ENCODE assay signal across 20 mouse cellular contexts in genomic region chr17:85926044-85926443, GRCm38 (mm10).
DNase-seq lines count a peak whose midpoint lies in the region; ATAC-seq and TF ChIP-seq lines count a peak whose summit lies in the region.
"Had no signal": no experiment of that assay in that cellular context is flagged by ENCODE, and none has a peak within 500 bp of the region (broad histone marks: within the 10 kb centered on the region; RNA-seq: fewer than 3 reads in every experiment).

No protein-coding gene starts in this region.

- H3K79me2 ChIP-seq in CH12.LX (replicated peaks; ENCODE audit: control insufficient read depth, extremely low read depth, insufficient read depth, poor library complexity, severe bottlenecking), result no peaks in the 10 kb centered on the region

- H3K27ac ChIP-seq in CH12.LX (ENCODE audit: insufficient read depth, low read depth) (no peak overlapping the region), ES-E14 (ENCODE audit: insufficient read depth, low read depth, low read length, poor library complexity, severe bottlenecking) (no peak overlapping the region)
- H3K27ac ChIP-seq in midbrain, embryonic 16.5 days (ENCODE audit: low read length), result no peak overlapping the region

- dilution Hi-C loops in CH12.LX (cut with MboI; ENCODE audit: extremely low pct_ligation_motif_present, extremely low pct_unique_long_range_greater_than_20kb, low sequenced_read_pairs), result no loop called here

- DNase-seq in CH12.LX (ENCODE audit: extremely low read depth) (no peak), ES-E14 (ENCODE audit: low read depth, low spot score) (no peak)
- DNase-seq in cerebellum, postnatal 4 days (ENCODE audit: low spot score in 2 of 2), result no peak
- DNase-seq: adrenal gland, adult 2 months; adrenal gland, adult 8-10 months; adrenal gland, postnatal 10 days; adrenal gland, postnatal 14 days; adrenal gland, postnatal 25 days; adrenal gland, postnatal 36 days; B cell, adult 2 months; cerebellum, adult 11 months; cerebellum, adult 11-12 months; cerebellum, adult 18-20 months; cerebellum, adult 2 months; cerebellum, adult 8-10 months had no signal

- ATAC-seq in midbrain, embryonic 16.5 days, result no peak
- ATAC-seq: activated CD4-positive, CD25-positive, alpha-beta regulatory T cell, adult 4 months; CD4-positive, CD25-positive, alpha-beta regulatory T cell, adult 4 months; Patski had no signal

- H3K4me2 ChIP-seq in CH12.LX (ENCODE audit: insufficient read depth, low read depth, poor library complexity, severe bottlenecking), result no peak overlapping the region
- no peak overlapping the region for H3K4me2 ChIP-seq in midbrain, embryonic 16.5 days (ENCODE audit: low read length)

- H3K36me3 ChIP-seq in CH12.LX (replicated peaks in 1 of 2; ENCODE audit: control insufficient read depth in 1 of 2, insufficient read depth in 1 of 2, low read length in 1 of 2) (no peaks in the 10 kb centered on the region), ES-E14 (ENCODE audit: control insufficient read depth, insufficient read depth, low read length, poor library complexity, severe bottlenecking) (no peaks in the 10 kb centered on the region)
- no peaks in the 10 kb centered on the region for H3K36me3 ChIP-seq in midbrain, embryonic 16.5 days (ENCODE audit: control insufficient read depth, insufficient read depth, low read length)
- H3K36me3 ChIP-seq: G1E had no signal

- TF ChIP-seq EP300 in CH12.LX (IDR thresholded peaks at IDR 0.05; ENCODE audit: low read length), result no peak

- no peaks in the 10 kb centered on the region for H3K27me3 ChIP-seq in CH12.LX (replicated peaks)
- no peaks in the 10 kb centered on the region for H3K27me3 ChIP-seq in midbrain, embryonic 16.5 days (ENCODE audit: control insufficient read depth, insufficient read depth, low read depth, low read length)

- no peak overlapping the region for H3K4me3 ChIP-seq in CH12.LX (replicated peaks in 1 of 3; ENCODE audit: low read depth in 2 of 3, low read length in 2 of 3, poor library complexity in 1 of 3)
- no peak overlapping the region for H3K4me3 ChIP-seq in ES-E14 (ENCODE audit: insufficient read depth in 1 of 2, low read depth in 1 of 2, low read length in 2 of 2, poor library complexity in 1 of 2, severe bottlenecking in 1 of 2)
- no peak overlapping the region for H3K4me3 ChIP-seq in midbrain, embryonic 16.5 days (ENCODE audit: low read depth, low read length)

- H3K4me1 ChIP-seq in CH12.LX (ENCODE audit: control insufficient read depth in 1 of 2, insufficient read depth in 2 of 2), result peaks cover 10 to 30% of the 10 kb centered on the region in 2 experiments; a peak in 3 of 4 replicates
- no peaks in the 10 kb centered on the region for H3K4me1 ChIP-seq in ES-E14 (ENCODE audit: control insufficient read depth in 2 of 2, insufficient read depth in 2 of 2, low read length in 2 of 2, poor library complexity in 1 of 2)
- H3K4me1 ChIP-seq in midbrain, embryonic 16.5 days (ENCODE audit: control insufficient read depth, insufficient read depth, low read length), result no peaks in the 10 kb centered on the region

- H3K9me3 ChIP-seq in CH12.LX (replicated peaks; ENCODE audit: low read length) (no peaks in the 10 kb centered on the region), ES-E14 (ENCODE audit: control insufficient read depth, insufficient read depth, low read depth, low read length) (no peaks in the 10 kb centered on the region)
- H3K9me3 ChIP-seq in midbrain, embryonic 16.5 days (replicated peaks; ENCODE audit: control insufficient read depth, low read length, poor library complexity, severe bottlenecking), result no peaks in the 10 kb centered on the region
- H3K9me3 ChIP-seq: G1E had no signal

- WGBS in midbrain, embryonic 16.5 days, result 95% methylated on average over 4 of the region's 4 CpGs

- no peak for TF ChIP-seq CTCF in CH12.LX (conservative IDR thresholded peaks at IDR 0.05 in 1 of 2, IDR thresholded peaks at IDR 0.05 in 1 of 2; ENCODE audit: low read depth in 2 of 2, low read length in 2 of 2)

- no peak overlapping the region for H3K9ac ChIP-seq in CH12.LX (ENCODE audit: insufficient read depth, low read depth)
- H3K9ac ChIP-seq in ES-E14 (ENCODE audit: insufficient read depth, low read depth, low read length, poor library complexity, severe bottlenecking), result no peak overlapping the region
- H3K9ac ChIP-seq in midbrain, embryonic 16.5 days (ENCODE audit: low read depth, low read length), result no peak overlapping the region

- TF ChIP-seq RAD21 in CH12.LX (IDR thresholded peaks at IDR 0.05; ENCODE audit: low read depth, low read length), result no peak

- TF ChIP-seq POLR2A in CH12.LX (IDR thresholded peaks at IDR 0.05; ENCODE audit: low read depth, low read length), result no peak

- in situ Hi-C loops in CH12.LX (cut with MboI; ENCODE audit: low pct_ligation_motif_present, low pct_unique_long_range_greater_than_20kb, low sequenced_read_pairs) (no loop called here), ES-E14 (cut with MboI; ENCODE audit: low sequenced_read_pairs in 2 of 2, unreplicated experiment in 2 of 2) (no loop called here)

TF ChIP-seq in CH12.LX, 34 proteins besides CTCF, POLR2A, EP300 and RAD21:
- TF ChIP-seq ZNF384 (IDR thresholded peaks at IDR 0.05; ENCODE audit: low read depth, low read length) (peak; percentile 60; the same call in 1 of the 2 replicates), GABPA (IDR thresholded peaks at IDR 0.05; ENCODE audit: insufficient replicate concordance, low read depth, low read length) (no peak)

TF ChIP-seq in ES-E14, 5 proteins besides CTCF, POLR2A, EP300 and RAD21:
- TF ChIP-seq ZNF384 (IDR thresholded peaks at IDR 0.05; ENCODE audit: low read depth, low read length), result peak; percentile 58; the same call in 1 of the 2 replicates
- TF ChIP-seq CHD2 (IDR thresholded peaks at IDR 0.05; ENCODE audit: low read depth, low read length), result no peak
- TF ChIP-seq ZC3H11A (IDR thresholded peaks at IDR 0.05; ENCODE audit: borderline replicate concordance, low read depth, low read length), result no peak
- TF ChIP-seq HCFC1 (IDR thresholded peaks at IDR 0.05; ENCODE audit: borderline replicate concordance, insufficient read depth, low read length), result no peak
